Mouse (Mus musculus): ENCODE measurements around the gene Stard5.

Stard5 gene

GRCm38 (mm10) chr7:83631828-83632681 is at the start of gene Stard5:
Stard5 (plus strand) TSS chr7:83631959.
- peak; percentile 98 for DNase-seq (ENCODE audit: low read depth)

- no peak for DNase-seq (ENCODE audit: low read depth)
These were observed 46.9 kb upstream of the Stard5 start, which contains the start of gene Tmc3 for GRCm38 (mm10) chr7:83584639-83585471. Tmc3 (plus strand) TSS chr7:83584927.

GRCm38 (mm10) chr7:83594056-83594455 is 37.7 kb upstream of the Stard5 start:
- DNase-seq (ENCODE audit: low read depth) = no peak

- peak; percentile 62 for DNase-seq (ENCODE audit: low read depth)
These were observed 34.7 kb upstream of the Stard5 start for GRCm38 (mm10) chr7:83597063-83597462.

- DNase-seq (ENCODE audit: low read depth) = no peak
These were observed 32.5 kb upstream of the Stard5 start for GRCm38 (mm10) chr7:83598997-83599912.

- DNase-seq (ENCODE audit: low read depth) = peak; percentile 85
These were observed 31.9 kb upstream of the Stard5 start for GRCm38 (mm10) chr7:83599913-83600286.

- DNase-seq (ENCODE audit: low read depth) = no peak
These were observed 27.4 kb upstream of the Stard5 start for GRCm38 (mm10) chr7:83604180-83604944.

GRCm38 (mm10) chr7:83606796-83607195 is 25.0 kb upstream of the Stard5 start:
- DNase-seq (ENCODE audit: low read depth) = no peak

GRCm38 (mm10) chr7:83609891-83610290 is 21.9 kb upstream of the Stard5 start:
- DNase-seq (ENCODE audit: low read depth) = peak; percentile 47

- no peak for DNase-seq (ENCODE audit: low read depth)
These were observed 19.9 kb upstream of the Stard5 start for GRCm38 (mm10) chr7:83611886-83612285.

GRCm38 (mm10) chr7:83615272-83615671 is 16.5 kb upstream of the Stard5 start:
- DNase-seq (ENCODE audit: low read depth) = no peak

GRCm38 (mm10) chr7:83615815-83616214 is 15.9 kb upstream of the Stard5 start:
- DNase-seq (ENCODE audit: low read depth) = no peak

GRCm38 (mm10) chr7:83616268-83616667 is 15.5 kb upstream of the Stard5 start:
- DNase-seq (ENCODE audit: low read depth) = no peak

GRCm38 (mm10) chr7:83618709-83619108 is 13.1 kb upstream of the Stard5 start:
- no peak for DNase-seq (ENCODE audit: low read depth)

GRCm38 (mm10) chr7:83622582-83622981 is 9.2 kb upstream of the Stard5 start:
- DNase-seq (ENCODE audit: low read depth) = no peak

GRCm38 (mm10) chr7:83624065-83624464 is 7.7 kb upstream of the Stard5 start:
- DNase-seq (ENCODE audit: low read depth) = no peak

- DNase-seq (ENCODE audit: low read depth) = no peak
These were observed 5.1 kb upstream of the Stard5 start for GRCm38 (mm10) chr7:83626557-83627257.

- DNase-seq (ENCODE audit: low read depth) = no peak
These were observed 4.4 kb upstream of the Stard5 start for GRCm38 (mm10) chr7:83627369-83627768.

- no peak for DNase-seq (ENCODE audit: low read depth)
These were observed 509 bp upstream of the Stard5 start for GRCm38 (mm10) chr7:83631073-83631827.

- DNase-seq (ENCODE audit: low read depth) = no peak
These were observed 942 bp downstream of the Stard5 start for GRCm38 (mm10) chr7:83632682-83633120.

All from induced T-regulatory cell, adult 2 months (primary cell).